Mouse (Mus musculus): ENCODE measurements around the gene B3gnt8. TPM values are rescaled to one million over a fixed set of nuclear protein-coding genes. Genes with fewer than 3 reads are reported as not detected.

B3gnt8 gene
- polyA plus RNA-seq, 1 experiment, result 1.2 TPM

DNA sequence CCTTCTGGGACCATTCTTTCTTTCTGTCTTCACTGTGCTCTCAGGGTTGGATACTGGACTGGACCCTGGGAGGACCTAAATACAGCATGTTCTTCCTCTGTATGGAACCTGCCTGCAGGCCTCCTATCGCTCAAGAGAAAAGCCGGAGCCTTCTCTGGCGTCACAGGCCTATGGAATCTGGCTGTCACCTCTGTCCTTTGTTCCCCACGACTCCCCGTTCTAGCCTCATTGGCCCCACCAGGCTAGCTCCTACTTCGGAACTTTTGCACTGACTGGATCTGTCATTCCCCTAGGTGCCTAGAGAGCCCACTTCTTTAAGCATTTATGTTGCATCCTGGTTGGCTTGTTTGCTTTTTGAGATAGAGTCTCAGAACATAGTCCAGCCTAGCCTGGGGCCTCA is 58.2 kb downstream of the B3gnt8 start:
- H3K4me1 ChIP-seq (ENCODE audit: control insufficient read depth, insufficient read depth, insufficient read length, low read length), result 0 out of 2 replicates have a peak, but pooled peaks cover 4% of the 10 kb centered on the region
- no peak overlapping the region for H3K4me3 ChIP-seq (ENCODE audit: insufficient read depth, low read depth, low read length)
- H3K27ac ChIP-seq (replicated peaks; ENCODE audit: low read depth, low read length), result no peak overlapping the region

Other genes with a start within 250 kb of the B3gnt8 start
- 1,111 and 1,189 TPM in 2 replicates for gene Lipe, start 227.9 kb upstream of the B3gnt8 start, polyA plus RNA-seq (2012; ENCODE audit: insufficient read depth, insufficient read length, missing spikeins)
- not detected in 2 replicates for gene Cxcl17, start 213.8 kb upstream of the B3gnt8 start, polyA plus RNA-seq (2012; ENCODE audit: insufficient read depth, insufficient read length, missing spikeins)
- 4.3 and 8.3 TPM in 2 replicates for gene Ceacam1, start 149.1 kb upstream of the B3gnt8 start, polyA plus RNA-seq (2012; ENCODE audit: insufficient read depth, insufficient read length, missing spikeins)
- gene Ceacam2, start 86.8 kb upstream of the B3gnt8 start, polyA plus RNA-seq (2012; ENCODE audit: insufficient read depth, insufficient read length, missing spikeins), result not detected in 2 replicates
- gene Erich4, start 10.8 kb upstream of the B3gnt8 start, polyA plus RNA-seq (2012; ENCODE audit: insufficient read depth, insufficient read length, missing spikeins), result not detected in 2 replicates
- 39.0 and 39.4 TPM in 2 replicates for gene Dmac2, start 7.2 kb upstream of the B3gnt8 start, polyA plus RNA-seq (2012; ENCODE audit: insufficient read depth, insufficient read length, missing spikeins)
- 622 and 668 TPM in 2 replicates for gene Bckdha, start 32.3 kb downstream of the B3gnt8 start, polyA plus RNA-seq (2012; ENCODE audit: insufficient read depth, insufficient read length, missing spikeins)
- gene Exosc5, start 32.5 kb downstream of the B3gnt8 start, polyA plus RNA-seq (2012; ENCODE audit: insufficient read depth, insufficient read length, missing spikeins), result 38.1 and 39.7 TPM in 2 replicates
- not detected in 2 replicates for gene Tmem91, start 48.5 kb downstream of the B3gnt8 start, polyA plus RNA-seq (2012; ENCODE audit: insufficient read depth, insufficient read length, missing spikeins)
- gene B9d2, start 54.1 kb downstream of the B3gnt8 start, polyA plus RNA-seq (2012; ENCODE audit: insufficient read depth, insufficient read length, missing spikeins), result 8.8 and 10.9 TPM in 2 replicates
- gene Tgfb1, start 60.3 kb downstream of the B3gnt8 start, polyA plus RNA-seq (2012; ENCODE audit: insufficient read depth, insufficient read length, missing spikeins), result 11.7 and 13.2 TPM in 2 replicates
- gene Ccdc97, start 92.4 kb downstream of the B3gnt8 start, polyA plus RNA-seq (2012; ENCODE audit: insufficient read depth, insufficient read length, missing spikeins), result 16.9 and 17.0 TPM in 2 replicates
- gene Hnrnpul1, start 128.1 kb downstream of the B3gnt8 start, polyA plus RNA-seq (2012; ENCODE audit: insufficient read depth, insufficient read length, missing spikeins), result 42.6 and 44.5 TPM in 2 replicates
- gene Axl, start 162.1 kb downstream of the B3gnt8 start, polyA plus RNA-seq (2012; ENCODE audit: insufficient read depth, insufficient read length, missing spikeins), result 18.6 and 24.1 TPM in 2 replicates
- not detected in 2 replicates for gene Cyp2s1, start 190.3 kb downstream of the B3gnt8 start, polyA plus RNA-seq (2012; ENCODE audit: insufficient read depth, insufficient read length, missing spikeins)

Measured in brown adipose tissue, adult 24 weeks (tissue).